Mouse (Mus musculus) stomach, postnatal 0 days (tissue): Measurements from ENCODE around the gene Hist1h4a. TPM values are rescaled to one million over a fixed set of nuclear protein-coding genes. Genes with fewer than 3 reads are reported as not detected.
"Not testable (repeated sequence)": the region's sequence is repeated elsewhere in the genome, so short reads cannot be mapped to it uniquely, and the experiment has no call there.

Experiments
- ATAC-seq: fragments of 200-750 bp; cut with Nextera tagmentation; 2 replicates; pipeline ENCODE4 v1.8.0; 2017; ENCODE audit not compliant: low FRiP score, low TSS enrichment
- DNase-seq: peaks from one replicate; pipeline ENCODE4 v3.0.0-alpha.2; 2016; ENCODE audit warnings: low spot score
- H3K27ac ChIP-seq: fragments of 300-500 bp; sonication (generic); replicated peaks from 2 replicates; pipeline ENCODE4 v1.5.1; 2014; ENCODE audit warnings: mild to moderate bottlenecking, control low read depth
- H3K27me3 ChIP-seq: fragments of 300-500 bp; sonication (generic); 2 replicates; pipeline ENCODE4 v1.6.1; 2014; ENCODE audit warnings: low read length; ENCODE audit not compliant: control insufficient read depth, insufficient read depth
- H3K36me3 ChIP-seq: fragments of 300-500 bp; sonication (generic); 2 replicates; pipeline ENCODE4 v1.6.1; 2014; ENCODE audit warnings: low read length, mixed read lengths; ENCODE audit not compliant: control insufficient read depth, insufficient read depth
- H3K4me1 ChIP-seq: fragments of 300-500 bp; sonication (generic); replicated peaks from 2 replicates; pipeline ENCODE4 v1.6.1; 2014; ENCODE audit warnings: antibody characterized with exemption; ENCODE audit not compliant: control insufficient read depth, insufficient read depth
- H3K4me2 ChIP-seq: fragments of 300-500 bp; sonication (generic); replicated peaks from 2 replicates; pipeline ENCODE4 v1.6.1; 2014; ENCODE audit warnings: low read depth, mild to moderate bottlenecking, control low read depth, moderate library complexity
- H3K4me3 ChIP-seq: fragments of 300-500 bp; sonication (generic); 2 replicates; pipeline ENCODE4 v1.5.1; 2014; ENCODE audit warnings: low read depth, low read length, control low read depth
- H3K9ac ChIP-seq: fragments of 300-500 bp; sonication (generic); 2 replicates; pipeline ENCODE4 v1.6.1; 2014; ENCODE audit warnings: mild to moderate bottlenecking, low read length, control low read depth, mixed read lengths
- H3K9me3 ChIP-seq: fragments of 300-500 bp; sonication (generic); 2 replicates; pipeline ENCODE4 v1.6.1; 2016; ENCODE audit warnings: low read length; ENCODE audit not compliant: control insufficient read depth
- CTCF ChIP-seq: IDR thresholded peaks from 2 replicates; pipeline ENCODE4 v1.5.1; 2016; ENCODE audit warnings: antibody characterized with exemption, low read depth, mild to moderate bottlenecking, moderate library complexity
- EP300 ChIP-seq: optimal IDR thresholded peaks from 2 replicates; pipeline ENCODE3; 2016; ENCODE audit warnings: antibody characterized with exemption
- WGBS: fragments of 180-500 bp; shearing (Covaris S2); extraction: QIAGEN DNeasy Blood & Tissue Kit; methylation state at CpG from one replicate; pipeline ENCODE4 v1.1.7; 2014; 5-methylcytosine and 5-hydroxymethylcytosine counted together
- polyA plus RNA-seq: library from polyadenylated mRNA; unstranded; fragments of >200 nt; fragmentation: Nextera tagmentation; extraction: Ambion mirVana; gene quantifications from 2 replicates; pipeline ENCODE4 v1.2.1, GENCODE M21; 2015

Hist1h4a gene
- polyA plus RNA-seq, 1 experiment from 2014 or later = 0.80 TPM

GRCm38 (mm10) chr13:23753314-23754078 is 7.5 kb downstream of the Hist1h4a start:
- TF ChIP-seq EP300 = no peak
- TF ChIP-seq CTCF = no peak
- no peak for ATAC-seq
- DNase-seq = no peak
- Histone ChIP-seq H3K4me1 (no peaks in the 10 kb centered on the region), H3K9ac (no peak overlapping the region), H3K9me3 (no peaks in the 10 kb centered on the region), H3K4me3 (no peak overlapping the region), H3K27ac (no peak overlapping the region), H3K4me2 (no peak overlapping the region), H3K36me3 (no peaks in the 10 kb centered on the region), H3K27me3 (no peaks in the 10 kb centered on the region)
- WGBS = 36% methylated on average over 4 of the region's 4 CpGs

GRCm38 (mm10) chr13:23752742-23753172 is 8.3 kb downstream of the Hist1h4a start:
- Histone ChIP-seq H3K9me3 (no peaks in the 10 kb centered on the region), H3K27me3 (no peaks in the 10 kb centered on the region), H3K9ac (peak overlapping the region; percentile 47), H3K27ac (0 out of 2 replicates have a peak overlapping the region, but pooled peaks have one; percentile 18), H3K4me1 (no peaks in the 10 kb centered on the region), H3K4me2 (peak overlapping the region; percentile 40), H3K4me3 (peak overlapping the region; percentile 20), H3K36me3 (no peaks in the 10 kb centered on the region)
- TF ChIP-seq CTCF = no peak
- no peak for ATAC-seq
- DNase-seq = no peak
- WGBS = 6% methylated on average over 6 of the region's 6 CpGs

GRCm38 (mm10) chr13:23752067-23752741 is 8.8 kb downstream of the Hist1h4a start, which contains the start of gene Hist1h3b:
Gene Hist1h3b, plus strand, starts transcription at chr13:23752267.
- H3K4me2 ChIP-seq = peak within 1 kb of the TSS; percentile 55
- DNase-seq (peak; percentile 88), ATAC-seq (peak; percentile 80)
- H3K27ac ChIP-seq = peak within 1 kb of the TSS; percentile 90
- not testable (repeated sequence) for H3K9me3 ChIP-seq, H3K27me3 ChIP-seq, H3K4me1 ChIP-seq, H3K36me3 ChIP-seq
- H3K9ac ChIP-seq = peak within 1 kb of the TSS; percentile 47
- peak within 1 kb of the TSS; percentile 31 for H3K4me3 ChIP-seq
- 0% methylated on average over 18 of the region's 47 CpGs for WGBS

- Histone ChIP-seq H3K27ac (peak overlapping the region; percentile 90), H3K4me2 (peak overlapping the region; percentile 55), H3K4me1 (no peaks in the 10 kb centered on the region), H3K9ac (peak overlapping the region; percentile 18; the same call in 1 of the 2 replicates), H3K4me3 (peak overlapping the region; percentile 31), H3K36me3 (no peaks in the 10 kb centered on the region), H3K9me3 (no peaks in the 10 kb centered on the region), H3K27me3 (no peaks in the 10 kb centered on the region)
- WGBS = 1% methylated on average over 11 of the region's 11 CpGs
- ATAC-seq (no peak), DNase-seq (no peak)
- TF ChIP-seq CTCF (no peak; the same call in 1 of the 2 replicates), EP300 (no peak)
Observed at GRCm38 (mm10) chr13:23751478-23751956, 9.5 kb downstream of the Hist1h4a start.

GRCm38 (mm10) chr13:23750839-23751477 is 10.1 kb downstream of the Hist1h4a start, which contains the start of gene Hist1h2ab:
Gene Hist1h2ab, plus strand, starts transcription at chr13:23751126.
- H3K36me3 ChIP-seq, H3K4me1 ChIP-seq: not testable (repeated sequence)

More at GRCm38 (mm10) chr13:23750839-23751477, 10.1 kb downstream of the Hist1h4a start, which contains the start of gene Hist1h2ab:
- 2% methylated on average over 27 of the region's 47 CpGs for WGBS
- Histone ChIP-seq H3K9ac (peak within 1 kb of the TSS; percentile 18; the same call in 1 of the 2 replicates), H3K4me3 (peak within 1 kb of the TSS; percentile 31), H3K27ac (peak within 1 kb of the TSS; percentile 90), H3K4me2 (peak within 1 kb of the TSS; percentile 55)
- DNase-seq (peak; percentile 66), ATAC-seq (peak; percentile 38; the same call in 1 of the 2 replicates)
- not testable (repeated sequence) for H3K9me3 ChIP-seq, H3K27me3 ChIP-seq
- TF ChIP-seq CTCF = peak; percentile 17; the same call in 1 of the 2 replicates
